Comparison of ENCODE assay signal across 8 mouse cellular contexts in genomic region chr4:34882291-34882769, GRCm38 (mm10). TPM values are rescaled to one million over a fixed set of nuclear protein-coding genes. Genes with fewer than 3 reads are reported as not detected.
DNase-seq lines count a peak whose midpoint lies in the region; ATAC-seq and TF ChIP-seq lines count a peak whose summit lies in the region.

No protein-coding gene starts in this region.

- H3K27me3 ChIP-seq in E14TG2a.4 (ENCODE audit: insufficient read depth, low read length), result 0 out of 2 replicates have a peak, but pooled peaks cover under 1% of the 10 kb centered on the region

- peak; percentile 69 for DNase-seq in 3T3-L1 (ENCODE audit: low read depth, low spot score)
- peak; percentile 76 for DNase-seq in embryo, embryonic 10.5 days (ENCODE audit: low spot score)
- peak; percentile 51 for DNase-seq in layer of hippocampus, adult 9-11 months
- DNase-seq in lung, postnatal 14 days, result peak; percentile 61
- peak; percentile 73 for DNase-seq in retina, postnatal 1 day
- DNase-seq in yolk sac, embryonic 10.5 days (ENCODE audit: low spot score), result peak; percentile 69

- TF ChIP-seq CTCF in E14TG2a.4 (conservative IDR thresholded peaks at IDR 0.05; ENCODE audit: low read length), result no peak

- H3K4me1 ChIP-seq in E14TG2a.4 (replicated peaks; ENCODE audit: low read depth, low read length), result peaks cover 72% of the 10 kb centered on the region

- H3K9me3 ChIP-seq in E14TG2a.4 (ENCODE audit: low read length), result no peaks in the 10 kb centered on the region

- peak; percentile 44 for ATAC-seq in granulocyte monocyte progenitor cell, adult 5-6 weeks (replicated peaks; ENCODE audit: poor library complexity, severe bottlenecking)

- peaks cover 29% of the 10 kb centered on the region for H3K36me3 ChIP-seq in E14TG2a.4 (ENCODE audit: insufficient read depth, low read length)

- H3K4me3 ChIP-seq in E14TG2a.4 (replicated peaks; ENCODE audit: low read length), result peak overlapping the region; percentile 83

RNA-seq across cellular contexts. Expression of gene Zfp292, which starts 0.4 kb away (rescaled TPM):
- total RNA-seq in granulocyte monocyte progenitor cell, adult 5-6 weeks (2014; fragmentation: Nextera tagmentation), result 23.6 and 27.4 TPM in 2 replicates
- 28.6 and 29.5 TPM in 2 replicates for total RNA-seq in granulocyte monocyte progenitor cell, adult 5-6 weeks (2017)

RNA-seq across cellular contexts. Expression of gene Cga, which starts 11.2 kb away (rescaled TPM):
- not detected in 2 replicates for total RNA-seq in granulocyte monocyte progenitor cell, adult 5-6 weeks (2014; fragmentation: Nextera tagmentation)
- total RNA-seq in granulocyte monocyte progenitor cell, adult 5-6 weeks (2017), result not detected in 2 replicates

Comparison
In these comparisons a context has a peak if more than half of its experiments do, and no peak if none do; other contexts are left out.
1. Peak in every context shown above with its lines: DNase-seq, ATAC-seq and H3K4me3 ChIP-seq.